Mouse (Mus musculus) heart, postnatal 36 days (tissue): Measurements from ENCODE around the gene Nr1h2. TPM values are rescaled to one million over a fixed set of nuclear protein-coding genes. Genes with fewer than 3 reads are reported as not detected.
A peak's percentile ranks its signal among the peaks of the same experiment; 100 is the strongest.

ENCODE experiments used
- DNase-seq, 2 experiments: peaks; one replicate each; pipeline ENCODE4 v3.0.0; 2021 to 2022
- intact Hi-C: fragments of 180-260 bp; cut with DNase I; formaldehyde crosslinking; loops from one replicate; pipeline ENCODE4 v1.15.1; 2025
- total RNA-seq, 2 experiments: library from RNA; stranded (reverse); gene quantifications; 2 replicates each; pipeline ENCODE4 v1.2.3; 2021

Nr1h2 gene
- total RNA-seq, 2 experiments from 2014 or later, result 48.2 to 50.8 TPM

- intact Hi-C loops, result no loop called here
- DNase-seq, result no peak
Measured at GRCm38 (mm10) chr7:44586518-44586917, 32.8 kb upstream of the Nr1h2 start.

- intact Hi-C loops, result no loop called here
- no peak for DNase-seq
Measured at GRCm38 (mm10) chr7:44585606-44586005, 31.9 kb upstream of the Nr1h2 start.

- intact Hi-C loops, result no loop called here
- no peak for DNase-seq
Measured at GRCm38 (mm10) chr7:44584921-44585320, 31.2 kb upstream of the Nr1h2 start.

GRCm38 (mm10) chr7:44584265-44584804 is 30.6 kb upstream of the Nr1h2 start:
- DNase-seq, result no peak
- intact Hi-C loops, result no loop called here

GRCm38 (mm10) chr7:44583146-44583545 is 29.4 kb upstream of the Nr1h2 start:
- DNase-seq, result no peak
- intact Hi-C loops, result no loop called here

GRCm38 (mm10) chr7:44582709-44583108 is 29.0 kb upstream of the Nr1h2 start:
- DNase-seq, result no peak
- intact Hi-C loops, result no loop called here

- intact Hi-C loops, result no loop called here
- no peak for DNase-seq
Measured at GRCm38 (mm10) chr7:44581637-44582036, 27.9 kb upstream of the Nr1h2 start.

- DNase-seq, result no peak
- intact Hi-C loops, result no loop called here
Measured at GRCm38 (mm10) chr7:44576333-44576844, 22.6 kb upstream of the Nr1h2 start.

- intact Hi-C loops, result no loop called here
- no peak for DNase-seq
Measured at GRCm38 (mm10) chr7:44572956-44573484, 19.3 kb upstream of the Nr1h2 start.

GRCm38 (mm10) chr7:44572213-44572701 is 18.5 kb upstream of the Nr1h2 start, which contains the start of gene Napsa:
Gene Napsa, plus strand, starts transcription at chr7:44572380.
- DNase-seq, result no peak
- intact Hi-C loops, result no loop called here

GRCm38 (mm10) chr7:44571811-44572210 is 18.1 kb upstream of the Nr1h2 start:
- intact Hi-C loops, result no loop called here
- no peak for DNase-seq

- intact Hi-C loops, result no loop called here
- no peak for DNase-seq
Measured at GRCm38 (mm10) chr7:44570989-44571388, 17.2 kb upstream of the Nr1h2 start.

- intact Hi-C loops, result loop anchor here (10.0 kb wide), 1 partner anchor 136 kb away; the partner anchor contains the start of gene Izumo2
- DNase-seq, result no peak
Measured at GRCm38 (mm10) chr7:44568803-44569202, 15.1 kb upstream of the Nr1h2 start.

GRCm38 (mm10) chr7:44565414-44565813 is 11.7 kb upstream of the Nr1h2 start:
- intact Hi-C loops, result loop anchor here (10.0 kb wide), 1 partner anchor 139 kb away; the partner anchor contains the start of gene Izumo2

GRCm38 (mm10) chr7:44564486-44564885 is 10.7 kb upstream of the Nr1h2 start:
- no peak for DNase-seq
- intact Hi-C loops, result loop anchor here (10.0 kb wide), 1 partner anchor 140 kb away; the partner anchor contains the start of gene Izumo2

More at GRCm38 (mm10) chr7:44565414-44565813, 11.7 kb upstream of the Nr1h2 start:
- no peak for DNase-seq

- intact Hi-C loops, result loop anchor here (10.0 kb wide), 1 partner anchor 142 kb away; the partner anchor contains the start of gene Izumo2
- DNase-seq, result no peak
Measured at GRCm38 (mm10) chr7:44563284-44563683, 9.5 kb upstream of the Nr1h2 start.

GRCm38 (mm10) chr7:44560435-44561400 is 7.0 kb upstream of the Nr1h2 start:
- intact Hi-C loops, result loop anchor here (1.0 to 10.0 kb wide), 3 partner anchors 39 to 144 kb away; partner anchors contain the start of gene Izumo2
- DNase-seq, result peak; percentile 74 to 82

- no peak for DNase-seq
- intact Hi-C loops, result loop anchor here (5.0 kb wide), 1 partner anchor 180 kb away; no protein-coding TSS in a partner anchor
Measured at GRCm38 (mm10) chr7:44557629-44558028, 3.9 kb upstream of the Nr1h2 start.

GRCm38 (mm10) chr7:44553196-44553764 is 471 bp downstream of the Nr1h2 start:
- peak; percentile 70 to 75 for DNase-seq
- intact Hi-C loops, result loop anchor here (5.0 kb wide), 2 partner anchors 291 to 306 kb away; partner anchors contain the start of genes 1700028J19Rik, 2410002F23Rik and Gm15517
